Mouse (Mus musculus): ENCODE results near the gene Ccdc24. TPM values are rescaled to one million over a fixed set of nuclear protein-coding genes. Genes with fewer than 3 reads are reported as not detected.

The Ccdc24 gene
- polyA plus RNA-seq, 1 experiment: 2.1 TPM

GRCm38 (mm10) chr4:117831920-117832691, 40.3 kb downstream of the Ccdc24 start:
- no peak for DNase-seq (ENCODE audit: extremely low spot score in 1 of 2, low spot score in 1 of 2)

- DNase-seq (ENCODE audit: extremely low spot score in 1 of 2, low spot score in 1 of 2): no peak
Measured at GRCm38 (mm10) chr4:117831499-117831898, 40.9 kb downstream of the Ccdc24 start.

GRCm38 (mm10) chr4:117830801-117831200, 41.6 kb downstream of the Ccdc24 start:
- no peak for DNase-seq (ENCODE audit: extremely low spot score in 1 of 2, low spot score in 1 of 2)

GRCm38 (mm10) chr4:117830124-117830551, 42.2 kb downstream of the Ccdc24 start:
- no peak for DNase-seq (ENCODE audit: extremely low spot score in 1 of 2, low spot score in 1 of 2)

- DNase-seq (ENCODE audit: extremely low spot score in 1 of 2, low spot score in 1 of 2): peak in 1 of 2 experiments; percentile 74
Measured at GRCm38 (mm10) chr4:117829260-117830123, 42.9 kb downstream of the Ccdc24 start.

GRCm38 (mm10) chr4:117828572-117829145, 43.7 kb downstream of the Ccdc24 start:
- no peak for DNase-seq (ENCODE audit: extremely low spot score in 1 of 2, low spot score in 1 of 2)

GRCm38 (mm10) chr4:117818032-117818431, 54.3 kb downstream of the Ccdc24 start:
- DNase-seq (ENCODE audit: extremely low spot score in 1 of 2, low spot score in 1 of 2): no peak

- DNase-seq (ENCODE audit: extremely low spot score in 1 of 2, low spot score in 1 of 2): no peak
Measured at GRCm38 (mm10) chr4:117816776-117817175, 55.6 kb downstream of the Ccdc24 start.

Other genes starting within 250 kb of the Ccdc24 start
- gene Dmap1, start 190.3 kb downstream of the Ccdc24 start, polyA plus RNA-seq (2012; rRNA removed): 45.9 and 47.8 TPM in 2 replicates
- gene Gm12845, start 148.1 kb downstream of the Ccdc24 start, polyA plus RNA-seq (2012; rRNA removed): not detected in 2 replicates
- gene Klf17, start 106.9 kb downstream of the Ccdc24 start, polyA plus RNA-seq (2012; rRNA removed): 0.04 TPM in 2 replicates
- 79.0 and 93.0 TPM in 2 replicates for gene Slc6a9, start 38.1 kb downstream of the Ccdc24 start, polyA plus RNA-seq (2012; rRNA removed)
- gene B4galt2, start 10.9 kb upstream of the Ccdc24 start, polyA plus RNA-seq (2012; rRNA removed): 106 and 118 TPM in 2 replicates
- 722 and 766 TPM in 2 replicates for gene Atp6v0b, start 14.8 kb upstream of the Ccdc24 start, polyA plus RNA-seq (2012; rRNA removed)
- gene Dph2, start 19.5 kb upstream of the Ccdc24 start, polyA plus RNA-seq (2012; rRNA removed): 12.8 and 13.5 TPM in 2 replicates
- gene Ipo13, start 42.4 kb upstream of the Ccdc24 start, polyA plus RNA-seq (2012; rRNA removed): 202 and 211 TPM in 2 replicates
- 4.3 TPM in 2 replicates for gene Artn, start 57.2 kb upstream of the Ccdc24 start, polyA plus RNA-seq (2012; rRNA removed)